Mouse (Mus musculus) testis, adult 2 months (tissue): ENCODE results near the gene Serpinb8. TPM values are rescaled to one million over a fixed set of nuclear protein-coding genes. Genes with fewer than 3 reads are reported as not detected.

Source experiments
- H3K27ac ChIP-seq: fragments of 200-500 bp; 2 replicates; pipeline ENCODE4 v1.5.1; 2012; ENCODE audit warnings: low read depth, low read length; ENCODE audit not compliant: control insufficient read depth, insufficient read depth
- H3K27me3 ChIP-seq: fragments of 200-500 bp; 2 replicates; pipeline ENCODE4 v1.6.1; 2012; ENCODE audit warnings: mild to moderate bottlenecking, low read length, moderate library complexity; ENCODE audit not compliant: control insufficient read depth, insufficient read depth
- H3K36me3 ChIP-seq: fragments of 200-500 bp; 2 replicates; pipeline ENCODE4 v1.6.1; 2012; ENCODE audit warnings: mild to moderate bottlenecking, low read length; ENCODE audit not compliant: control insufficient read depth, insufficient read depth
- H3K4me1 ChIP-seq: fragments of 200-500 bp; 2 replicates; pipeline ENCODE4 v1.6.1; 2012; ENCODE audit warnings: low read length; ENCODE audit not compliant: control insufficient read depth, insufficient read depth
- H3K4me3 ChIP-seq: fragments of 200-500 bp; 2 replicates; pipeline ENCODE4 v1.5.1; 2012; ENCODE audit warnings: low read depth, mild to moderate bottlenecking, low read length, moderate library complexity, mixed read lengths; ENCODE audit not compliant: control insufficient read depth
- CTCF ChIP-seq: fragments of 200-500 bp; IDR thresholded peaks from 2 replicates; pipeline ENCODE4 v1.5.1; 2012; ENCODE audit warnings: low read depth, mild to moderate bottlenecking, inconsistent platforms, low read length, moderate library complexity; ENCODE audit not compliant: control insufficient read depth, insufficient read depth, insufficient replicate concordance
- POLR2A ChIP-seq: fragments of 200-500 bp; IDR thresholded peaks from 2 replicates; pipeline ENCODE4 v1.6.1; 2012; ENCODE audit warnings: low read depth, mild to moderate bottlenecking, inconsistent platforms, low read length, moderate library complexity; ENCODE audit not compliant: control insufficient read depth
- polyA plus RNA-seq: library from polyadenylated mRNA; depleted of rRNA; stranded (reverse); fragments of >200 nt; gene quantifications from 2 replicates; pipeline ENCODE4 v1.2.3, GENCODE M21; 2012

Serpinb8 gene
- polyA plus RNA-seq, 1 experiment, result 0.32 TPM

DNA sequence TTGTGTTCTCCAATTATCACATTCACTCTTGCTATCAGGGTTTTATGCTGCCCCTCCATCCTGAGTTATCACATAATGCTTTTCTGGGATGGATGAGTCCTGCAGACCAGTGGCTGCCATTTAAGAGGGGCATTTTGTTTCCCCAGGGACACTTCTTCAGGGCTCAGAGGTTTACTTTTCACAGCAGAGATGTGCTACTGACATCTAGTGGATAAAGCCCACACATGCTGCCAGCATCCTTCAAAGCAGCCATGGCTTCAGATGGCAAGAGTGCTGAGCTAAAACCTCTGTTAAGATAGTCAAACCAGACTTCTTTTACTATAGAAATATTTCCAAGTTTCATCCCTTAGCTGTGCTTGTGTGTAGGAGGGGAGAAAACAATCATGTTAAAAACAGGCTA, 8.7 kb downstream of the Serpinb8 start:
- no peak overlapping the region for H3K4me3 ChIP-seq
- H3K27me3 ChIP-seq, result no peaks in the 10 kb centered on the region
- H3K4me1 ChIP-seq, result no peaks in the 10 kb centered on the region
- no peak overlapping the region for H3K27ac ChIP-seq
- TF ChIP-seq CTCF (no peak), POLR2A (no peak)
- no peaks in the 10 kb centered on the region for H3K36me3 ChIP-seq

GRCm38 (mm10) chr1:107608942-107609341, 19.1 kb downstream of the Serpinb8 start:
- Histone ChIP-seq H3K4me3 (no peak overlapping the region), H3K36me3 (no peaks in the 10 kb centered on the region), H3K27ac (no peak overlapping the region), H3K4me1 (no peaks in the 10 kb centered on the region), H3K27me3 (no peaks in the 10 kb centered on the region)
- TF ChIP-seq POLR2A, result no peak
- TF ChIP-seq CTCF, result no peak

- TF ChIP-seq POLR2A (no peak), CTCF (no peak)
- Histone ChIP-seq H3K4me1 (no peaks in the 10 kb centered on the region), H3K36me3 (no peaks in the 10 kb centered on the region), H3K27ac (no peak overlapping the region), H3K27me3 (no peaks in the 10 kb centered on the region), H3K4me3 (no peak overlapping the region)
Measured at GRCm38 (mm10) chr1:107614087-107614486, 24.3 kb downstream of the Serpinb8 start.

DNA sequence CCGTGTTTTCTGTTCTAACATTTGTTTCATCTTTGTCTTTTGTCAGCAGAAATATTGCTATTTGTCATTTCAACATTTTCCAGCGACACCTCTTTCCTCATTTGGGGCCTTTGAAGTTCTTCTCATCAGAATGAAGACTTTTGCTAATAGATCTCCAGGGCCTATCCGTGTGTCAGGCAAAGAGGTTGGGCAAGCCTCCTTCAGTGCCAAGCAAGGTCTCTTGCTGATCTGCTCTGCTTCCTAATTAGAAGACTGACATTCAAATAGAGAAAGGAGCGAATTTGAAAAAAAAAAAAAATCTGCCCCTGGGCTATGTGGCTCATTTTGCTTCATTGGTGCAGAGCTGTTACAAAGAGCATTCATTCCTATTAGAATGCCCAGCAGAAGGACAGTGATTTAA, 32.2 kb downstream of the Serpinb8 start:
- no peak for TF ChIP-seq POLR2A
- no peak for TF ChIP-seq CTCF
- Histone ChIP-seq H3K36me3 (no peaks in the 10 kb centered on the region), H3K27ac (no peak overlapping the region), H3K4me1 (no peaks in the 10 kb centered on the region), H3K27me3 (no peaks in the 10 kb centered on the region), H3K4me3 (no peak overlapping the region)

DNA sequence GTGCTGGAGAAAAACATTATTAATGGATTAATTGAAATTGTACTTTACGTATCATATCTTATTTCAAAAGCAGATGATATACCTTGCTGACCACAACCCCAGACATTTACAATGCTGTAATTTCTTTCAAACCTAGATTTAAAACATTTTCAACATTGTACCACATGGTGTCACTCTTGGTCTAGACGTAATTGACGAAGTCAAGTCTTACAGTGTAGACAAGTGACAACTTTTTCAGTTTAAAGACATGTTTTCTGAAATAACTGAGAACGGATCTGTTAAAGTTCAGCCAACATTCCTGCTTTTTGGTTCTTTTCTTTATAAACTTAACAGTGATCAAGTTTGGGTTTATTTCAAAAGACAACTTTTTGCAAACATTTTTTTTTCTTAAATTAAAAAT, 46.1 kb downstream of the Serpinb8 start:
- Histone ChIP-seq H3K27me3 (no peaks in the 10 kb centered on the region), H3K4me3 (no peak overlapping the region), H3K27ac (no peak overlapping the region), H3K4me1 (no peaks in the 10 kb centered on the region), H3K36me3 (no peaks in the 10 kb centered on the region)
- no peak for TF ChIP-seq CTCF
- no peak for TF ChIP-seq POLR2A

DNA sequence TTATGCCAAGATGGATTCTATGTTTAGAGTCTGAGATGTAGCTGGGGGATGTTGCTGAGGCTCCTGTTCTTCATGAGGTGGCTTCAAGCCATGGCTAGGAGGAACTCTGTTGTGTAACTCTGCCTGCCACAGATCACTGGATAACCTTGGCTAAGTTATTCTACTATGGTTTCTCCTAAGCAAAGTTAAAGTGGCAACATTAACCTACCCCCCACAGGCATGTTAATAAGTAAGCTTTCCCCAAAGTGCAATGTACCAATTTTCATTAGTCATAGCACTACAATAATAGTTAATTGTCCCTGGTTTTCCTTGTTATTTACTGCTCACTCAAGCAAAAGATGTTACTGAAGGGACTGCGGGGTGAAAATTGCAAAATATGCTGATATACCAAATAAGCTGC, 48.2 kb downstream of the Serpinb8 start:
- Histone ChIP-seq H3K36me3 (no peaks in the 10 kb centered on the region), H3K4me3 (no peak overlapping the region), H3K27me3 (no peaks in the 10 kb centered on the region), H3K27ac (no peak overlapping the region), H3K4me1 (no peaks in the 10 kb centered on the region)
- no peak for TF ChIP-seq CTCF
- TF ChIP-seq POLR2A, result no peak

- H3K4me1 ChIP-seq, result no peaks in the 10 kb centered on the region
- TF ChIP-seq CTCF, result no peak
- H3K36me3 ChIP-seq, result no peaks in the 10 kb centered on the region
- no peak overlapping the region for H3K4me3 ChIP-seq
- H3K27ac ChIP-seq, result no peak overlapping the region
- H3K27me3 ChIP-seq, result no peaks in the 10 kb centered on the region
Measured at GRCm38 (mm10) chr1:107638459-107638858, 48.7 kb downstream of the Serpinb8 start.

- Histone ChIP-seq H3K27ac (no peak overlapping the region), H3K36me3 (no peaks in the 10 kb centered on the region), H3K4me1 (no peaks in the 10 kb centered on the region), H3K27me3 (no peaks in the 10 kb centered on the region), H3K4me3 (no peak overlapping the region)
- no peak for TF ChIP-seq POLR2A
- no peak for TF ChIP-seq CTCF
Measured at GRCm38 (mm10) chr1:107642457-107643118, 52.8 kb downstream of the Serpinb8 start.
